Mouse (Mus musculus) spleen, adult 18-20 months (tissue): ENCODE results near the gene Synj2bp.
"Not testable (repeated sequence)": the region's sequence is repeated elsewhere in the genome, so short reads cannot be mapped to it uniquely, and the experiment has no call there.

Source experiments
- DNase-seq, 2 experiments: peaks; one replicate each; pipeline ENCODE4 v3.0.0; 2022; ENCODE audit warnings: mixed read lengths in 2 of 2

Gene Synj2bp

DNA sequence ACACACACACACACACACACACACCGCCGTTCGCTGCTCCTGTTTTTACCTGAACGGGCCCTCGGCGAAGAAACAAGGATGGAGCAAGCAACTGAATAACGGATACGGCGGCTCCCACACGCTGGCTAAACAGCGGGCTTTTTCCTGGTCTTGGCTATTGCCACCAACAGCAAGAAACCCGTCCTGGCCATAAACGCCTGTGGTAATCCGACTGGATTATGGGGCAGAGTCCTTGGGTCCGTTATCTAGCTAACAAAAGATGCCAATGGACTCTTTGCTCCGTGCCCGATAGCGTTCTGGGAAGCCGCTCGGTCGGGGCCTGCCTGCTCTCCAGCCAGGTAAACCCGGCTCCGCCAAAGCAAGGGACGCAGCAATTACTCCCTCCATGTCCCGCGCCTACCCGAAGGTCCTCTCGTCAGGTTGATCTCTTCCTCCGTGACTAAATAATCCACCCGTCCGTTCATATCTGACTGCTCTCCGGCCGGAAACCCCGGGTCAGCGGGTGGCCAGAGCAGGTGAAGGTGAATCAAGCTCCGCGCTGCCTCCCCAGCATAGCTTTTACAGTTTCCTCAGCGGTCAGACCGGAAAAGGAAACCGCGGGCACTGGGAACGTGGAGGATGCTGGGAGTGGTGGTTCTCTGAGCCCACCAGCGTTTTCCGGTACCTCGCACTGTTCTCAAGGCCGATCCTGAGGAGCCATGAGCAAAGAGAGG, at the start of gene Synj2bp, which contains the start of gene Gm20498:
Gene Synj2bp, minus strand, starts transcription at position 596 of the 713 bp plus-strand sequence.
Gene Gm20498, minus strand, starts transcription at position 590 of the 713 bp plus-strand sequence.
- DNase-seq = peak; percentile 60 to 76

DNA sequence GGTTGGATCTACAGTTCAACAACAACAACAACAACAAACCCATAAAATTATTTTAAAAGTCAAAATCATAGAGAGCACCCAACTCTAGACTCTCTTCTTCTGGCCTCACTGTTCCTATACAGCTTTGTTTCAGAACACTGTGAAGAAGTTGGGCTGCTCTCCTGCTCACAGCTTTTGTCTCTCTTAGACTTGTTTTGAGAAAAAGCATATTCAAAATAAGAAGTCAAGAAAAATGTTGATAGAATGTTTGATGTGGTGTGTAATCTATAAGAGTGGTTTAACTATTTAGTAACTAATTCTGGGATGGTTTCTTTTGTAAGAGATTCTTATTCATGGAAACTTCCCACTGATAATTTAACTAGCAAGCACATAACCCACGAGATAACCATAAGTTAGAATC, 35.7 kb upstream of the Synj2bp start, which contains the start of gene Adam21:
Gene Adam21, minus strand, starts transcription at position 101 of the 400 bp plus-strand sequence.
- DNase-seq = no peak

DNA sequence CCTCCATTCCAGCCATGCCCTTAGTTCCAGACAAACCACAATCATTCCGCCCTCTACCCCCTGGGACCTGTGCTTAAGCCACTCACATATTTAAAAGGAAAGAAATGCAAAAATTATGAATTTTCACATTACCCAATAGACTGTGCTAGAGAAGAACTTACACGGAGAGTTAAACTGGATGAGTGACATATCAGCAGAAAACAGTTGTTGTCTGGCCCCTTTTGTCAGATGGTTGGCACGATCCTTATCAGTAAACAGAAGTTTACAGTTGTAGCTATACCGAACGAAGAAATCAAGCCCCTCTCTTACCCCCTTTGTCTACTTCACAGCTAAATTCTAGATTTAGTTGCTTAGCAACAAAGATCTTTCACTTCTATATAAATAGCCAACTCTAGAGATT, 35.2 kb upstream of the Synj2bp start:
- DNase-seq = no peak

DNA sequence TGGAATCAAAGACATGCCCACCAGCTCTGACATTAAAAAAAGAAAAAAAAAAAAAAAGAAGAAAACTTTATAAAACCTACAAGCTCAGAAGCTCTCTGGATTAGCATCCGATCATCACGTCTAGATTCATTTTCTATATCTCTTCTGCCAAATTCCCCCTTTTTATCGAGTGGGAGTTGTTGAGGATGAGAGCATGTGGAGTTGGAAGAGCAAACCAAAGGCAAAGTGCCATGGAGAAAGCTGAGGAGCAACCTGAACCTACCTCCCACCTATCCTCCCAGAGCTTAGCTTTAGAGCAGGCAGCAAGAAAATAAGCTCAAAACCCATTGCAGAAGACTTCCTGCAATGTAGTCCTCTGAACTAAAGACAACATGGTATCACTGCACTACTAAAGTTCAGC, 31.5 kb upstream of the Synj2bp start:
- DNase-seq = no peak

DNA sequence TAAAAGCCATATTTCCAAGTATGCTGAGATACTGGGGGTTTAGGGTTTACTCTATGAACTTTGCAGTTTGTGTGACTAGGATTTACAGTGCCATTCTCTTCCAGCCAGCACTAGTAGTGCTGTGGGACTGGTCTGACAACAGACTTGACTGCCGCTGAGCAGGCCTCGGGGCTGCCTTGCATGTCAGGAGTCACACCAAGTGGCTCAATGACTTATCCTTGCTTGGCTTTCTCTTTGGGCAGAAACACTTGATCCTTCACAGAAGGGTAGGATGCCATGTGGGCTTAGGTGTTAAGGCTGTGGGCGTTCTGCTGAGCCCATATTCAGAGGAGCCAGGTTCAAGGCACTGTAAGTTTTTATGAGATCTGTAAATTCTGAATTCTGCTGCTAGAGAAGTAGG, 16.6 kb upstream of the Synj2bp start:
- no peak for DNase-seq

DNA sequence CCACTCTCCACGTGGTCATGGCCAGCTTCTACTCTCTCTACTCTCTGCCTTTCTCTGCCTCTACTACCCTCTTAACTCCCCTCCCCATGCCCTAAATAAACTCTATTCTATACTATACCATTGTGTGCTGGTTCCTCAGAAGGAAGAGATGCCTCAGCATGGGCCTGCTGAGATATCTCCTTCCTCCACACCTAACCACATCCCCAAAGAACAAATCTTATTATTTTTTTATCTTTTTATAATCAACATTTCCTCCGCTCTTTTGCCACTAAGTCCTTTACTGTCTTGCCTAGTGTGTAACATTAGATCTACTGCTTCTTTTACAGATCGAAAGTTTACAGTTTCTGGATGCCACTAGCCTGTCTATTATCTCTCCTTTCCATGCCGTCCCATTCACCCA, 14.5 kb upstream of the Synj2bp start:
- DNase-seq = no peak

DNA sequence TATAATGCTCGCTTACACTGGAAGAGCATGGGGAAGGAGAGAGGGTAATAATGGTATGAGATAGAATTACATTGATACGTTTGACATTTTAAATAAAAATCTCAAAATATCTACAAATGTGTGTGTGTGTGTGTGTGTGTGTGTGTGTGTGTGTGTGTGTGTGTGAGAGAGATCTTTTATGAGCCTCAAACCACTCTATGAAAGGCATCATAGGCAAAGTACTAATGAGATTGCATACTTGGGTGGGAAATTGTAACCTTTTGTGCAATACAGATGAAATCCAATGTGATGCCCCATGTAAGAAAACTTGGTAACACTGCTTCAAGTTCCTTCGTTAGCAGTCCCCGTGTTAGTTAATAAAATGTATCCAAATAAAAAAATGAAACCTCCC, 313 bp upstream of the Synj2bp start:
- no peak for DNase-seq

DNA sequence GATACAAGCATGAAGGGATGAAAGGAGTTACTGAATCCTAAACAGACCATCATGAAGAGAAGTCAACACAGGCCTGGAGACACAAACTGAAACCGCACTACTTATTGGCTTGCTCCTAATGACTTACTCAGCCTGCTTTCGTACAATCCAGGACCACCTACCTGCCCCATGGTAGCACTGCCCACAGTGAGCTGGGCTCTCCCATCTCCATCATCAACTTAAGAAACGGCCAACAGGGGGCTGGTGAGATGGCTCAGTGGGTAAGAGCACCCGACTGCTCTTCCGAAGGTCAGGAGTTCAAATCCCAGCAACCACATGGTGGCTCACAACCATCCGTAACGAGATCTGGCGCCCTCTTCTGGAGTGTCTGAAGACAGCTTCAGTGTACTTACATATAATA, 2.1 kb downstream of the Synj2bp start:
- not testable (repeated sequence) for DNase-seq

DNA sequence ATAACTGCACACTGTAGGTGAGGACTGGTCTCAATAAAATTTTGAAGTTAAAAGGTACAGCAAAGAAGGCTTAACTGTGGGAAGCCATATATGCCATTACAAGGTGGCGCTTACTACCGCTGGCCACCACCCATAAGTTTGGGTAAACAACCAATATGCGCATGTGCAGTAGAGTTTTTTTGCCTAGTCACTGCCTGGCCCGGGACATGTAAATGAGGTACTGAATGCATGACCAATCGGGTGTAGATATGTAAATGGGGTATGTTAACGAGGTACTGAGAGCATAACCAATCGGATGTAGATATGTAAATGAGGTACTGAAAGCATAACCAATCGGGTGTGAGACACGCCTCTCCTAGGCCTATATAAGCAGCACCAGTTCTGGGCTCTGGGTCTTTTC, 35.8 kb downstream of the Synj2bp start:
- DNase-seq = not testable (repeated sequence)

DNA sequence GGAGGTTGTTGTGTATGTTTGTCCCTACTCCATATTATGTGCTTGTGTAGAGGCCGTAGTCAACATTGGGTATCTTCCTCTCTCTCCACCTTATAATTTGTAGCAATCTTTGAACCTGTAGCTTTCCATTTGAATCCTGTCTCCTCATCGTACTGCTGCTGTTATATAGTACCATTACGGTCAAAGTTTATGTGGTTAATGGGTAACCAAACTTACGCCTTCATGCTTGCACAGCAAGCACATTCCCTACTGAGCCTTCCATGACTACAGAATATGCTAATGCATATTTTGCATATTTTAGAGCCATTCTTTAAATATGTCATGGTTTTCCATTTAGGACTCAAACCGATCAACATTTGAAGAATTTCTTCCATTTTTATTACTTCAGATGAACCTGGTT, 42.2 kb downstream of the Synj2bp start:
- no peak for DNase-seq

DNA sequence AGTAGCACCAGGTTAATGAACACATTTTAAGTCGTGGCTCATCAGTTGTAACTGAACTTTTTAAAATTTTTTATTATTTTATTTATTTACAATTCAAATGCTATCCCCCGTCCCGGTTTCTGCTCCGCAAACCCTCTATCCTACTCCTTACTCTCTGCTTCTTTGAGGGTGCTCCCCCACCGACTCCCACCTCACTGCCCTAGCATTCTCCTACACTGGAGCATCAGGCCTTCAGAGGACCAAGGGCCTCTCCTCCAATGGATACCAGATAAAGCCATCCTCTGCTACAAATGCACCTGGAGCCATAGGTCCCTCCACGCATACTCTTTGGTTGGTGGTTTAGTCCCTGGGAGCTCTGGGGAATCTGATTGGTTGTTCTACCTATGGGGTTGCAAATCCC, 47.4 kb downstream of the Synj2bp start:
- no peak for DNase-seq

DNA sequence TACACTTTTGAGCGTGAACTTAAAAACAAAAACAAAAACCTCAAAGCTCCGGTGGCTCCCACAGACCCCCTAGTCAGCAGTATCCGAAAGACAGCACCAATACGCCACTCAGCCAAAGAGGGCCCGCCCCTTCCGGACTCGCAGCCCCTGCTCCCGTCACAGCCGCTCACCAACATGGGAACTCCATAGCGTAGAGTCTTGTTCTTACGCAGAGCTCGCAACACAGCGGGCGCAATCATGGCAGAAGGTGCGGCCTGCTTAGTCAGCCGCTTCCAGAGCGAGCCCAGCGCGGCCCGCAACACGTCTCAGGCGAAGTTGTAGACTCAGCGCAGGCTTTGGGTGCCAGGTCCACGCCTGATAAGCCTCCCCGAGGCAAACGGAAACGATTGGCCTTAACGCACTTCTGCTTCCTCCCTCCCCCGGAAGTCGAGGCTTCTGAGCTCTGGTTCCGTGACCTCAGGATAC, 48.0 kb downstream of the Synj2bp start, which contains the start of gene Cox16:
Gene Cox16, minus strand, starts transcription at position 401 of the 465 bp plus-strand sequence.
- peak; percentile 71 to 81 for DNase-seq

DNA sequence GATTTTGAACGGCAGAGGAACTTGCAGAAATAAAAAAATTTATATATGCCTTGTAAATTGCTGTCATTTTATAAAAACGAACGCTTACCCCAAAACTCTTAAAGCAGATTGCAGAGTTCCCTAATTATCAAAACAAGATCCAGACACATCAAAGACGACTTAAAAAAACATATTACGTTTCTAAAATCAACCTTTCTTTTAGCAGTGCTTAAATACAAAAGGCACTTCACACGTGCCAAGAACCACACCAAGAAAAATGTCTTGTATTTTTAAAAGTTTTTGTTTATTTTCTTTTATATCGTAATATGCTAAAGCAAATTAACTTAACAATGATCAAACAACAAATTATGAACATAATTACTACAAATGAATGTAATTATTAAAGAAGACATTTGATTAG, 48.5 kb downstream of the Synj2bp start:
- no peak for DNase-seq

DNA sequence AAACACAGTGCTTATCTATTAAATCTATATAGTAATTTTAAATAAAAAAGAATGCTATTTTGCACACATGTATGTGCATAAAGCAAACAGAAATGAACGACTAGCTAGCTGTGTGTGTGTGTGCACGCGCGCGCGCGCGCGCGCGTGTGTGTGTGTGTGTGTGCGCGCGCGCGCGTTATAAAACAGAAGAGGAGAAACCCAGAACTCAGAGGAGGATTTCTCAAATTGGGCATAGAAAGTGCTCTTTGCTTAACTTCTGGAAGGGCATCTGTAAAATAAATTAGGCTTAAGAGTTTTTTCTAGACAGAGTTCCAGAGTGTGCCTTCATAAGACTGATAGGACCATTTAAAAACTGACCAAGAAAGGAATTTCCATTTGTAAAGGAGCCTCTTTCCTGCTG, 49.1 kb downstream of the Synj2bp start:
- no peak for DNase-seq

DNA sequence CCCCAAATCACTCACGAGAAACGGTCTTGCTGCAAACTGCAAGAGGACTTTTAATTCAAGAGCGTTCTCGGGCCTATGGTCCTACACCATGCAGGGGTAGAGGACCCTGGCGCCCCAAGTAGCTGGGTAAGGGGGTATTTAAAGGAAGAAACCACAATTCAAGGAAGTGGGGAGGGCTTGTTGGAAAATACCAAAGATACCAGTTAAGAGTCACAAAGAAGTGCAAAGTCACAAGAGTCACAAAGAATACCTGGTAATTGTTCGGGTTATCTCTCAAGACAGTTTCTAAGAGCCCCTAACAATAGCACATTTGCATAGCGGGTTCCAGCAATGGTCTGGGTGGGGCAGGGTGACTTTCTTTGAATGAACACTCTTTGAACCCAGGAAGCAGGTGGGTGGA, 73.7 kb downstream of the Synj2bp start:
- not testable (repeated sequence) for DNase-seq
